Mouse (Mus musculus): ENCODE data around the gene Limch1.

The Limch1 gene

GRCm38 (mm10) chr5:66888061-66888460 is 142.4 kb downstream of the Limch1 start:
- no peaks in the 10 kb centered on the region for H3K4me1 ChIP-seq (replicated peaks; ENCODE audit: low read depth, low read length)
- no peak overlapping the region for H3K4me3 ChIP-seq (replicated peaks; ENCODE audit: low read length)
- TF ChIP-seq NANOG (IDR thresholded peaks at IDR 0.05; ENCODE audit: borderline replicate concordance, low read length) (no peak), CTCF (conservative IDR thresholded peaks at IDR 0.05; ENCODE audit: low read length) (no peak), POU5F1 (IDR thresholded peaks at IDR 0.05; ENCODE audit: borderline replicate concordance, low read length) (no peak)
- H3K36me3 ChIP-seq (ENCODE audit: insufficient read depth, low read length): no peaks in the 10 kb centered on the region
- H3K9me3 ChIP-seq (ENCODE audit: low read length): no peaks in the 10 kb centered on the region
- H3K27me3 ChIP-seq (ENCODE audit: insufficient read depth, low read length): no peaks in the 10 kb centered on the region; the same call in 1 of the 2 replicates

GRCm38 (mm10) chr5:66889337-66889736 is 143.7 kb downstream of the Limch1 start:
- TF ChIP-seq NANOG (IDR thresholded peaks at IDR 0.05; ENCODE audit: borderline replicate concordance, low read length): no peak
- no peak for TF ChIP-seq CTCF (conservative IDR thresholded peaks at IDR 0.05; ENCODE audit: low read length)
- TF ChIP-seq POU5F1 (IDR thresholded peaks at IDR 0.05; ENCODE audit: borderline replicate concordance, low read length): no peak
- Histone ChIP-seq H3K4me3 (replicated peaks; ENCODE audit: low read length) (no peak overlapping the region), H3K36me3 (ENCODE audit: insufficient read depth, low read length) (no peaks in the 10 kb centered on the region)

GRCm38 (mm10) chr5:66895440-66896120 is 150.0 kb downstream of the Limch1 start:
- Histone ChIP-seq H3K36me3 (ENCODE audit: insufficient read depth, low read length) (no peaks in the 10 kb centered on the region), H3K4me3 (replicated peaks; ENCODE audit: low read length) (no peak overlapping the region), H3K27me3 (ENCODE audit: insufficient read depth, low read length) (0 out of 2 replicates have a peak, but pooled peaks cover 3% of the 10 kb centered on the region), H3K9me3 (ENCODE audit: low read length) (peaks cover 5% of the 10 kb centered on the region), H3K4me1 (replicated peaks; ENCODE audit: low read depth, low read length) (no peaks in the 10 kb centered on the region)
- TF ChIP-seq POU5F1 (IDR thresholded peaks at IDR 0.05; ENCODE audit: borderline replicate concordance, low read length): no peak
- no peak for TF ChIP-seq CTCF (conservative IDR thresholded peaks at IDR 0.05; ENCODE audit: low read length)
- TF ChIP-seq NANOG (IDR thresholded peaks at IDR 0.05; ENCODE audit: borderline replicate concordance, low read length): no peak

More at GRCm38 (mm10) chr5:66889337-66889736, 143.7 kb downstream of the Limch1 start:
- no peaks in the 10 kb centered on the region for H3K9me3 ChIP-seq (ENCODE audit: low read length)
- no peaks in the 10 kb centered on the region for H3K4me1 ChIP-seq (replicated peaks; ENCODE audit: low read depth, low read length)
- no peaks in the 10 kb centered on the region; the same call in 1 of the 2 replicates for H3K27me3 ChIP-seq (ENCODE audit: insufficient read depth, low read length)

GRCm38 (mm10) chr5:66897584-66897983 is 152.0 kb downstream of the Limch1 start:
- H3K36me3 ChIP-seq (ENCODE audit: insufficient read depth, low read length): no peaks in the 10 kb centered on the region
- peaks cover 13% of the 10 kb centered on the region for H3K9me3 ChIP-seq (ENCODE audit: low read length)
- no peak overlapping the region for H3K4me3 ChIP-seq (replicated peaks; ENCODE audit: low read length)
- H3K4me1 ChIP-seq (replicated peaks; ENCODE audit: low read depth, low read length): no peaks in the 10 kb centered on the region
- H3K27me3 ChIP-seq (ENCODE audit: insufficient read depth, low read length): 0 out of 2 replicates have a peak, but pooled peaks cover 3% of the 10 kb centered on the region
- TF ChIP-seq NANOG (IDR thresholded peaks at IDR 0.05; ENCODE audit: borderline replicate concordance, low read length) (no peak), CTCF (conservative IDR thresholded peaks at IDR 0.05; ENCODE audit: low read length) (no peak), POU5F1 (IDR thresholded peaks at IDR 0.05; ENCODE audit: borderline replicate concordance, low read length) (no peak)

GRCm38 (mm10) chr5:66898252-66898651 is 152.6 kb downstream of the Limch1 start:
- Histone ChIP-seq H3K27me3 (ENCODE audit: insufficient read depth, low read length) (0 out of 2 replicates have a peak, but pooled peaks cover 3% of the 10 kb centered on the region), H3K4me3 (replicated peaks; ENCODE audit: low read length) (no peak overlapping the region), H3K4me1 (replicated peaks; ENCODE audit: low read depth, low read length) (no peaks in the 10 kb centered on the region), H3K9me3 (ENCODE audit: low read length) (peaks cover 13% of the 10 kb centered on the region), H3K36me3 (ENCODE audit: insufficient read depth, low read length) (no peaks in the 10 kb centered on the region)
- TF ChIP-seq CTCF (conservative IDR thresholded peaks at IDR 0.05; ENCODE audit: low read length) (no peak), POU5F1 (IDR thresholded peaks at IDR 0.05; ENCODE audit: borderline replicate concordance, low read length) (no peak), NANOG (IDR thresholded peaks at IDR 0.05; ENCODE audit: borderline replicate concordance, low read length) (no peak)

- Histone ChIP-seq H3K9me3 (ENCODE audit: low read length) (peaks cover 13% of the 10 kb centered on the region), H3K36me3 (ENCODE audit: insufficient read depth, low read length) (no peaks in the 10 kb centered on the region), H3K4me3 (replicated peaks; ENCODE audit: low read length) (no peak overlapping the region), H3K4me1 (replicated peaks; ENCODE audit: low read depth, low read length) (no peaks in the 10 kb centered on the region), H3K27me3 (ENCODE audit: insufficient read depth, low read length) (0 out of 2 replicates have a peak, but pooled peaks cover 3% of the 10 kb centered on the region)
- TF ChIP-seq NANOG (IDR thresholded peaks at IDR 0.05; ENCODE audit: borderline replicate concordance, low read length): no peak
- TF ChIP-seq POU5F1 (IDR thresholded peaks at IDR 0.05; ENCODE audit: borderline replicate concordance, low read length): no peak
- TF ChIP-seq CTCF (conservative IDR thresholded peaks at IDR 0.05; ENCODE audit: low read length): no peak
Measured at GRCm38 (mm10) chr5:66898811-66899430, 153.3 kb downstream of the Limch1 start.

- H3K36me3 ChIP-seq (ENCODE audit: insufficient read depth, low read length): no peaks in the 10 kb centered on the region
- no peak overlapping the region for H3K4me3 ChIP-seq (replicated peaks; ENCODE audit: low read length)
- no peaks in the 10 kb centered on the region for H3K4me1 ChIP-seq (replicated peaks; ENCODE audit: low read depth, low read length)
- H3K27me3 ChIP-seq (ENCODE audit: insufficient read depth, low read length): 0 out of 2 replicates have a peak, but pooled peaks cover 3% of the 10 kb centered on the region
- H3K9me3 ChIP-seq (ENCODE audit: low read length): peaks cover 10% of the 10 kb centered on the region; the same call in 1 of the 2 replicates
- TF ChIP-seq NANOG (IDR thresholded peaks at IDR 0.05; ENCODE audit: borderline replicate concordance, low read length) (no peak), CTCF (conservative IDR thresholded peaks at IDR 0.05; ENCODE audit: low read length) (no peak), POU5F1 (IDR thresholded peaks at IDR 0.05; ENCODE audit: borderline replicate concordance, low read length) (no peak)
Measured at GRCm38 (mm10) chr5:66901116-66901515, 155.5 kb downstream of the Limch1 start.

GRCm38 (mm10) chr5:66904835-66905234 is 159.2 kb downstream of the Limch1 start:
- H3K4me3 ChIP-seq (replicated peaks; ENCODE audit: low read length): no peak overlapping the region
- 0 out of 2 replicates have a peak, but pooled peaks cover 2% of the 10 kb centered on the region for H3K4me1 ChIP-seq (replicated peaks; ENCODE audit: low read depth, low read length)
- peaks cover 10% of the 10 kb centered on the region; the same call in 1 of the 2 replicates for H3K9me3 ChIP-seq (ENCODE audit: low read length)
- H3K36me3 ChIP-seq (ENCODE audit: insufficient read depth, low read length): no peaks in the 10 kb centered on the region
- TF ChIP-seq NANOG (IDR thresholded peaks at IDR 0.05; ENCODE audit: borderline replicate concordance, low read length) (no peak), POU5F1 (IDR thresholded peaks at IDR 0.05; ENCODE audit: borderline replicate concordance, low read length) (no peak), CTCF (conservative IDR thresholded peaks at IDR 0.05; ENCODE audit: low read length) (no peak)
- H3K27me3 ChIP-seq (ENCODE audit: insufficient read depth, low read length): no peaks in the 10 kb centered on the region
